Mouse (Mus musculus): ENCODE data around the gene Irgm2. TPM values are rescaled to one million over a fixed set of nuclear protein-coding genes. Genes with fewer than 3 reads are reported as not detected.

Gene Irgm2
- polyA plus RNA-seq, 1 experiment from 2014 or later: 1.8 TPM

DNA sequence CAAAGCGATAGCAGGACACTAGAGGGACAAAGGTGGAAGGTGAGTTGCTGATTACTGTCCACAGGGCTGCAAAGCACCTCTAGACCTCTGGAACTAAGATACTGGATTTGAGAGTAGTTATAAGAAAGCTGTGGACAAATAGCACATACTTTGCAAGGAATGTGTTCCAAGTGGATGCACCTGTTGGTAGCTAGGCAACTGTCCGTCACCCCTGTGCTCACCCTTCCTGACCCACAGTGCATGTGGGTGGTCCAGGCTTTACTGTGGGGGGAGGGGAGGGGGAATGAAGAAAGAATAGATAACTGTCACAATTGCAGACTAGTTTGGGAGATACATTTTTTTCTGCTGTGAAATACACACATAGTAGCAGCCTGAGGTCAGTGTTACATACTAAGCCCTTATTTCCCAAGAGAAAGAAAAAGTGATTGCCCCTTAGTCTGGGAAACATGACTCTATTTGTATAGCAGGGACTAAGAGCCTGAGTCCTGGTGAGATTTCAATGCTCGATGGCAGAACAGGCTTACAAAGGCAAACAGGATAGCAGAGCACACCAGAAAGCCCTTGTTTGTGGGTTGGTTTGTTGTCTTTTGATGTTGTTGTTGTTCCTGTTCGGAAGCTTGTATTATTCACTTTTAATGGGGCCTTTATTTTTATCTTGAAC, 5.4 kb upstream of the Irgm2 start:
- no peak for ATAC-seq (ENCODE audit: insufficient read depth)
- Histone ChIP-seq H3K4me3 (ENCODE audit: low read depth, low read length) (no peak overlapping the region), H3K4me2 (no peak overlapping the region), H3K27ac (ENCODE audit: low read depth) (no peak overlapping the region), H3K9me3 (ENCODE audit: low read depth, low read length) (no peaks in the 10 kb centered on the region), H3K36me3 (ENCODE audit: insufficient read depth) (no peaks in the 10 kb centered on the region), H3K9ac (no peak overlapping the region), H3K4me1 (ENCODE audit: insufficient read depth) (no peaks in the 10 kb centered on the region), H3K27me3 (ENCODE audit: insufficient read depth, low read length) (no peaks in the 10 kb centered on the region)
- no peak for TF ChIP-seq CTCF (IDR thresholded peaks at IDR 0.05; ENCODE audit: low read depth)
- DNase-seq: no peak
- WGBS: 23% methylated on average over 4 of the region's 4 CpGs

- H3K9ac ChIP-seq: no peak overlapping the region
- 86% methylated on average over 4 of the region's 4 CpGs for WGBS
- no peaks in the 10 kb centered on the region for H3K27me3 ChIP-seq (ENCODE audit: insufficient read depth, low read length)
- H3K9me3 ChIP-seq (ENCODE audit: low read depth, low read length): no peaks in the 10 kb centered on the region
- 0 out of 2 replicates have a peak, but pooled peaks have one; percentile 54 for ATAC-seq (ENCODE audit: insufficient read depth)
- H3K4me1 ChIP-seq (ENCODE audit: insufficient read depth): no peaks in the 10 kb centered on the region
- H3K27ac ChIP-seq (ENCODE audit: low read depth): no peak overlapping the region
- peak overlapping the region; percentile 45 for H3K4me3 ChIP-seq (ENCODE audit: low read depth, low read length)
- H3K36me3 ChIP-seq (ENCODE audit: insufficient read depth): no peaks in the 10 kb centered on the region
- no peak for TF ChIP-seq CTCF (IDR thresholded peaks at IDR 0.05; ENCODE audit: low read depth)
- peak overlapping the region; percentile 72 for H3K4me2 ChIP-seq
- no peak for DNase-seq
Measured at GRCm38 (mm10) chr11:58198663-58199062, 755 bp upstream of the Irgm2 start.

GRCm38 (mm10) chr11:58200226-58200625, 808 bp downstream of the Irgm2 start:
- H3K36me3 ChIP-seq (ENCODE audit: insufficient read depth): no peaks in the 10 kb centered on the region
- DNase-seq: no peak
- H3K9me3 ChIP-seq (ENCODE audit: low read depth, low read length): no peaks in the 10 kb centered on the region
- no peak overlapping the region for H3K4me2 ChIP-seq
- no peak overlapping the region for H3K9ac ChIP-seq
- no peaks in the 10 kb centered on the region for H3K27me3 ChIP-seq (ENCODE audit: insufficient read depth, low read length)
- H3K27ac ChIP-seq (ENCODE audit: low read depth): no peak overlapping the region
- TF ChIP-seq CTCF (IDR thresholded peaks at IDR 0.05; ENCODE audit: low read depth): no peak
- ATAC-seq (ENCODE audit: insufficient read depth): no peak
- H3K4me3 ChIP-seq (ENCODE audit: low read depth, low read length): no peak overlapping the region
- H3K4me1 ChIP-seq (ENCODE audit: insufficient read depth): no peaks in the 10 kb centered on the region
- WGBS: 80% methylated on average over 4 of the region's 4 CpGs

DNA sequence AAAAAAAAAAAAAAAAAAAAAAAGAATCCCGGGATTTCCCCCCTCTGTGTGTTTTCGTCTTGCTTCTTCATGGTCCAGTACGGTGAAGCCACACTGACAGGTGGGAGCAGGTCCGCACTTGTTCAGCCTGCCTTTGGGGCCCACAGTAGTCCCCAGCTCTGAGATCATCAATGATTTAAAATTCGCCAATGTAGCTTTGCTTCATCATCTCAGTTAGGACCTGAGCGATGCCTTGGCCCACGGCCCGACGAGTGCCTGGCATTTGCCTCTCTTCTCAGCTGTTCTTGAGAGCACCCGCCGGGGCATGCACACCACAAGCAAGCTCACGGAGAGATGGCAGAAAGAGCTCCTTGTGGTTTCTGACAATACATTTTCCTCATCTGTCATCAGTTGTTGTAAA, 1.6 kb downstream of the Irgm2 start:
- Histone ChIP-seq H3K9ac (no peak overlapping the region), H3K9me3 (ENCODE audit: low read depth, low read length) (no peaks in the 10 kb centered on the region), H3K4me2 (no peak overlapping the region), H3K4me1 (ENCODE audit: insufficient read depth) (no peaks in the 10 kb centered on the region), H3K27me3 (ENCODE audit: insufficient read depth, low read length) (no peaks in the 10 kb centered on the region), H3K4me3 (ENCODE audit: low read depth, low read length) (no peak overlapping the region), H3K27ac (ENCODE audit: low read depth) (no peak overlapping the region), H3K36me3 (ENCODE audit: insufficient read depth) (no peaks in the 10 kb centered on the region)
- TF ChIP-seq CTCF (IDR thresholded peaks at IDR 0.05; ENCODE audit: low read depth): no peak
- DNase-seq (no peak), ATAC-seq (ENCODE audit: insufficient read depth) (no peak)
- WGBS: 79% methylated on average over 12 of the region's 12 CpGs

DNA sequence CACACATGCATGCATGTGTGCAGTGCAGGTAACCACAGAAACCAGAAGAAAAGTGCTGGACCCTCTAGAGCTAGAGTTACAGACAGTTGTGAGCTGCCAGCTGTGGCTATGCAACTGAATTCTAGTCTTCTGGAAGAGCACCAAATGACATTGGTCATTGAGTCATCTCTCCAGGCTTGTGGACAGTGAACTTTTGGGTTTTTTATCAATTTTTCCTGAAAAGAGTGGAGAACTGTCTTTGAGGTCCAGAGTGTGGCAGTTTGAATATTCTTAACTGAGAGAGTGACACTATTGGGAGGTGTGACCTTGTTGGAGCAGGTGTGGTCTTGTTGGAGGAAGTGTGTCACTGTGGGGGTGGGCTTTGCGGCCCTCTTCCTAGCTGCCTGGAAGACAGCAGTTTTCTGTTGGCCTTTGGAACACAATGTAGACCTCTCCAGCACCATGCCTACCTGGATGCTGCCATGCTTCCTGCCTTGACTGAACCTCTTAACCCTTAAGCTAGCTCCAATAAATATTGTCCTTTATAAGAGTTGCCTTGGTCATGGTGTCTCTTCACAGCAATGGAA, 11.0 kb downstream of the Irgm2 start:
- no peaks in the 10 kb centered on the region for H3K27me3 ChIP-seq (ENCODE audit: insufficient read depth, low read length)
- H3K9ac ChIP-seq: no peak overlapping the region
- H3K27ac ChIP-seq (ENCODE audit: low read depth): no peak overlapping the region
- H3K4me3 ChIP-seq (ENCODE audit: low read depth, low read length): no peak overlapping the region
- no peaks in the 10 kb centered on the region for H3K9me3 ChIP-seq (ENCODE audit: low read depth, low read length)
- DNase-seq (no peak), ATAC-seq (ENCODE audit: insufficient read depth) (no peak)
- H3K36me3 ChIP-seq (ENCODE audit: insufficient read depth): no peaks in the 10 kb centered on the region
- H3K4me1 ChIP-seq (ENCODE audit: insufficient read depth): no peaks in the 10 kb centered on the region
- 85% methylated on average over 1 of the region's 1 CpGs for WGBS
- H3K4me2 ChIP-seq: no peak overlapping the region
- TF ChIP-seq CTCF (IDR thresholded peaks at IDR 0.05; ENCODE audit: low read depth): no peak

DNA sequence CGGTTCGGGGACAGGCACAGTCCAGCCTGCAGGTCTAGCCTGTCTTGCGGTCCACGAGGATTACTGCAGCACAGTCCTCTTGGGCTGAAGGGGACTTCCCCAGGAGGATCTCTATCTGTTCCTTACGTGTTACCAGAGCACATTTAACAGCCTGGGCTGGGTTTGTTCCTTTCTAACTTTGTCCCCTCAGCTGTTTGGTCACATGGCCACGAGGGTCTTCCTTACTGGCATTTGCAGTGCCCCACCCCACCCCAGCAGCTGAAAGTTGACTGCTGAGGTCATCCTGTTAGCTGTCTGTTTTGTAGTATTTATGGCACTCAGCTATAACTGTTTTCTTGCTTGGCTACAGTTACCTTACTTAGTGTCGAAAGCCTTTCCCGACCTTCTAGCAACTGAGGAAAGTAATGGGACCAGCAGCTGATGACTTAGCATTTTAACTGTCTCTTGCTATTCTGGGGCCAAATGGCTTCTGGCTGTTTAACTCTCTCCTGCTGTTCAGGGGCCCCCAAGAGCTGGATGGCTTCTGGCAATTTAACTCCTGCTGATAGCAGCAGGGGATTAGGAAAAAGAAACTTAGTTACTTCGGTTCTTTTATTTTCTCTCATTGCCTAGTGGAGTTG, 11.8 kb downstream of the Irgm2 start:
- Histone ChIP-seq H3K4me1 (ENCODE audit: insufficient read depth) (no peaks in the 10 kb centered on the region), H3K4me2 (no peak overlapping the region), H3K36me3 (ENCODE audit: insufficient read depth) (no peaks in the 10 kb centered on the region), H3K27me3 (ENCODE audit: insufficient read depth, low read length) (no peaks in the 10 kb centered on the region), H3K9ac (no peak overlapping the region), H3K9me3 (ENCODE audit: low read depth, low read length) (no peaks in the 10 kb centered on the region), H3K27ac (ENCODE audit: low read depth) (no peak overlapping the region), H3K4me3 (ENCODE audit: low read depth, low read length) (no peak overlapping the region)
- no peak for TF ChIP-seq CTCF (IDR thresholded peaks at IDR 0.05; ENCODE audit: low read depth)
- WGBS: 30% methylated on average over 9 of the region's 9 CpGs
- DNase-seq (no peak), ATAC-seq (ENCODE audit: insufficient read depth) (no peak)

GRCm38 (mm10) chr11:58211682-58212067, 12.3 kb downstream of the Irgm2 start:
- DNase-seq: no peak
- TF ChIP-seq CTCF (IDR thresholded peaks at IDR 0.05; ENCODE audit: low read depth): no peak
- H3K4me1 ChIP-seq (ENCODE audit: insufficient read depth): no peaks in the 10 kb centered on the region
- H3K9ac ChIP-seq: no peak overlapping the region
- no peaks in the 10 kb centered on the region for H3K36me3 ChIP-seq (ENCODE audit: insufficient read depth)
- no peak overlapping the region for H3K4me3 ChIP-seq (ENCODE audit: low read depth, low read length)
- no peak overlapping the region for H3K4me2 ChIP-seq
- H3K27ac ChIP-seq (ENCODE audit: low read depth): no peak overlapping the region
- no peak for ATAC-seq (ENCODE audit: insufficient read depth)
- no peaks in the 10 kb centered on the region for H3K9me3 ChIP-seq (ENCODE audit: low read depth, low read length)
- no peaks in the 10 kb centered on the region for H3K27me3 ChIP-seq (ENCODE audit: insufficient read depth, low read length)
- 34% methylated on average over 2 of the region's 2 CpGs for WGBS
